Mouse (Mus musculus): Measurements from ENCODE around the gene Rnf111. TPM values are rescaled to one million over a fixed set of nuclear protein-coding genes. Genes with fewer than 3 reads are reported as not detected.

Rnf111 gene
- polyA plus RNA-seq, 1 experiment from 2014 or later, result 27.7 TPM

DNA sequence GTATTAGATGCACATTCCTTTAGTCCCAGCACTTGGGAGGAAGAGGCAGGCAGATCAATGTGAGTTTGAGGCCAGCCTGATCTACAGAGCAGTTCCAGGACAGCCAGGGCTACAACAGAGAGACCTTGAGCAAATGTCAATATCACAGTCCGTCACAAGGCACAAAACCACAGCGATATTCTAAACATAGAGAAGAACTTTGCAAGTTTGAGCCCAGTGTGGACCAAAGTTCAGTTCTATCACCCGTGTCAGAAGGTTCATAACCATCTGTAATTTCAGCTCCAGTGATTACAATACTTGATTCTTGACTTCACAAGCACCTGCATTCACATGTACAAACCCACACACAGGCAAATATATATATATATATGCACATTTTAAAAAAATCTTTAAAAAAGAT, 17.1 kb upstream of the Rnf111 start:
- WGBS, result 87% methylated on average over 3 of the region's 3 CpGs
- H3K4me3 ChIP-seq, result no peak overlapping the region
- H3K9me3 ChIP-seq, result no peaks in the 10 kb centered on the region
- H3K27me3 ChIP-seq (ENCODE audit: poor library complexity, severe bottlenecking), result no peaks in the 10 kb centered on the region
- H3K27ac ChIP-seq, result no peak overlapping the region
- DNase-seq (ENCODE audit: extremely low spot score, low spot score), result no peak
- H3K4me1 ChIP-seq, result no peaks in the 10 kb centered on the region
- no peaks in the 10 kb centered on the region for H3K36me3 ChIP-seq (replicated peaks)

DNA sequence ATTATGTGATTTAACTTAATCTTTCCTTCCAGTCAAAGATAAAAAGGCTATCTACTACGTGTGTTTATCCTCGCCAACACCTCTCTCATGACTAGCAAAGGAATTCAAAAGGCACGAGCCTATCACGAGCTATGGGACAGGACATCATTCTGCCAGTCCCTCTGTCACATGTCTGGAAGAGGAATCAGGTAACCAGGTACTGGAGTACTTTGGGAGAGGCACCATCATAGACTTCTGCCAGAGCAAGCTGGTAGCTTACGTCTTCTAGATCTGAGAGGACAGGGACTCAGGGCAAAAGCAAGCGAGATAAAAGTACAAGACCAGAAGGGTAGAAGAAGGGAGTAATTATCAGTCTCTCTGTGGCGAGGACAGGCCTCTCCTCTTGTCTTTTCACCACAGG, 8.2 kb upstream of the Rnf111 start:
- no peaks in the 10 kb centered on the region for H3K36me3 ChIP-seq (replicated peaks)
- no peak overlapping the region for H3K27ac ChIP-seq
- H3K9me3 ChIP-seq, result no peaks in the 10 kb centered on the region
- 84% methylated on average over 7 of the region's 7 CpGs for WGBS
- H3K4me3 ChIP-seq, result no peak overlapping the region
- H3K4me1 ChIP-seq, result no peaks in the 10 kb centered on the region
- H3K27me3 ChIP-seq (ENCODE audit: poor library complexity, severe bottlenecking), result no peaks in the 10 kb centered on the region
- no peak for DNase-seq (ENCODE audit: extremely low spot score, low spot score)

DNA sequence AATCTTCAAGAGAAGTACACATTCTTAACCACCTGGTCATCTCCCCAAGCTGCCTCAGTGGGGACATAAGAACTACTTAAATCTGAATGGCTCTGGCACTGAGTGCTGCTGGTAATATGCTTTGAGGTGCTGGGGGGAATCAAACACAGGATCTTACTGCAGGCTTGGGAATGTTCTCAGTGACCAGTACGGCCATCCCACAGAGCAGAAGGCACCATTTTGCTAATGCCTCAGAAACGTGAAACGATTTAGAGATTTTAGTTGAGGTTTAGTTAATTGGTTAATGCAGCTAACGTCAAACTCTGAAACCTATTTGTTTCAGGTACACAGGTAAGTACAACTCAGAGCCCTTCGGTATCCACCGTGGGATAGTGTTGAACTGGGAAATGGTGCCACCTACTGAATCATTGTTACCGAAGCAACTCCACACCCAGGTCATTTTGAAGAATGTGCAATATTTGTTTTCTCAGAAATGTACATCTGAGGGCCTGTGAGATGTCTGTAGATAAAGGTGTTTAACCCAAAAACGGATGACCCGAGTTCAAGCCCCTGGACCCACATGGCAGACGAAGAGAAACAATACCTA, 7.6 kb upstream of the Rnf111 start:
- Histone ChIP-seq H3K4me1 (no peaks in the 10 kb centered on the region), H3K9me3 (no peaks in the 10 kb centered on the region), H3K27ac (no peak overlapping the region), H3K36me3 (replicated peaks) (no peaks in the 10 kb centered on the region), H3K4me3 (no peak overlapping the region), H3K27me3 (ENCODE audit: poor library complexity, severe bottlenecking) (no peaks in the 10 kb centered on the region)
- 65% methylated on average over 10 of the region's 10 CpGs for WGBS
- no peak for DNase-seq (ENCODE audit: extremely low spot score, low spot score)

DNA sequence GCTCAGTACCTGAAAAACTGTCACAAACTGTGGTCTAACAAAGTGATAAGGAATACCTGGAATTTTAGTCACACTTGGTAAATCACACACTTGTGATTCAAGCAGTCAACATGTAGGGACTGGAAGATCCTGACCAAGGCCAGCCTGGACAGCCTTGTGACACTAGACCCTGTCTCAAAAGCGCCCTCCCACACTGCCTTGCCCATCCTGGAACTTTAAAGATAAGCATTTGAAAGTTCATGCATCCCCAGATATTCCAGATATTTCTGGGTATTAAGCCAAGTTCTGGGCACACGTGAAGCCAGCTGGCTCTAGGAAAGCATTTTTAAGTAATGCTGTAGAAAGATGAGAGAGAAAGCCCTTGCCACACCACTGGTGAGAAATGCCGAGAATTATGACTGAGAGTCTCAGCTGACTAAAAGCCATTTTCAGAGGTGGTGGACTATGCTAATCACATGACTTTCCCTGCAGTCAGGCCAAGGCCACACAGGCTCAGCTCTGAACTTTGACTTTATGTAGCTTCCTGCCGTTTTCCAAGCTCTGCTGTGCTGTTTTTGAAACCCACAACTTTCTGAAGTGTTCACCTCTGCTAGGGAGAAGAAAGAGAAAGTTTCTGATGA, 6.5 kb upstream of the Rnf111 start:
- Histone ChIP-seq H3K9me3 (no peaks in the 10 kb centered on the region), H3K4me1 (no peaks in the 10 kb centered on the region), H3K36me3 (replicated peaks) (no peaks in the 10 kb centered on the region), H3K4me3 (no peak overlapping the region), H3K27me3 (ENCODE audit: poor library complexity, severe bottlenecking) (no peaks in the 10 kb centered on the region), H3K27ac (no peak overlapping the region)
- DNase-seq (ENCODE audit: extremely low spot score, low spot score), result no peak
- 87% methylated on average over 4 of the region's 4 CpGs for WGBS

DNA sequence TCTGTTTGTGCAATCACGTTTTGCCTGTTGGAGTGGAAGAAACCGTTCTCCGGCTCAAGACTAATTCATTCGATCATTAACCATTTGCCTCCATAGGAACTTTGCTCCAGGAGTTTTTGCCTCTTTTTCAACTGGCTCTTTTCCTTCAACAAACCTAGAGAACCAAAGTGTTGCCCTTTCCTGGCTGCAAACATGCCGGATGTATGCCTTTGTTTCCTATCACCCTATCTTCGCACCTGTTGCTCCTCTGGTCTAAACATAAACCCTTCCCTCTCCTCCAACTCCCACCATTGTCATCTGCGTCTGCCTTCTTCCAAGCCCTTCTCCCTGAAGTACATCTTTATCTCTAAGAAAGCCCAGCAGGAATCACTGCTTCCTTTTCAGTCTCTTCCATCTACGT, 3.3 kb upstream of the Rnf111 start:
- 80% methylated on average over 8 of the region's 8 CpGs for WGBS
- Histone ChIP-seq H3K9me3 (no peaks in the 10 kb centered on the region), H3K36me3 (replicated peaks) (no peaks in the 10 kb centered on the region)

DNA sequence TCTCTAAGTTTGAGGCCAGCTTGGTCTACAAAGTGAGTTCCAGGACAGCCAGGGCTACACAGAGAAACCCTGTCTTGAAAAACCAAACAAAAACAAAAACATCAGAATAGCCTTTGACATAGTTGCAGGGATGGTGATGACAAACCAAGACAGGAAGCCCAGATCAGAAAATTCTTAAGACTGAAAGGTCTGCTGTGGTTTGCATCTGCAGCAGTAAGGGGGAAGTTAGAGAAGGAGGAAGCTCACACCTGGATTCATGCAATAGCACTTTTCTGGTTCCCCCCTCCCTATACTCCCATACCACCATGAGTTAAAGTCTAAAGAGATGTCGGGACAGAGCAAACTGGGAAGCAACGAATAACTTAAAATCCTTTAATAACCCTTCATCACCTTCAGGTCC, 2.7 kb upstream of the Rnf111 start:
- H3K27me3 ChIP-seq (ENCODE audit: poor library complexity, severe bottlenecking), result no peaks in the 10 kb centered on the region
- H3K4me1 ChIP-seq, result peaks cover 15% of the 10 kb centered on the region
- H3K27ac ChIP-seq, result no peak overlapping the region
- no peak overlapping the region for H3K4me3 ChIP-seq
- H3K9me3 ChIP-seq, result no peaks in the 10 kb centered on the region
- DNase-seq (ENCODE audit: extremely low spot score, low spot score), result no peak
- peaks cover 3% of the 10 kb centered on the region for H3K36me3 ChIP-seq (replicated peaks)
- 82% methylated on average over 2 of the region's 2 CpGs for WGBS

More for the DNA sequence above, 3.3 kb upstream of the Rnf111 start:
- Histone ChIP-seq H3K27me3 (ENCODE audit: poor library complexity, severe bottlenecking) (no peaks in the 10 kb centered on the region), H3K27ac (no peak overlapping the region), H3K4me1 (peaks cover 13% of the 10 kb centered on the region), H3K4me3 (no peak overlapping the region)
- no peak for DNase-seq (ENCODE audit: extremely low spot score, low spot score)

DNA sequence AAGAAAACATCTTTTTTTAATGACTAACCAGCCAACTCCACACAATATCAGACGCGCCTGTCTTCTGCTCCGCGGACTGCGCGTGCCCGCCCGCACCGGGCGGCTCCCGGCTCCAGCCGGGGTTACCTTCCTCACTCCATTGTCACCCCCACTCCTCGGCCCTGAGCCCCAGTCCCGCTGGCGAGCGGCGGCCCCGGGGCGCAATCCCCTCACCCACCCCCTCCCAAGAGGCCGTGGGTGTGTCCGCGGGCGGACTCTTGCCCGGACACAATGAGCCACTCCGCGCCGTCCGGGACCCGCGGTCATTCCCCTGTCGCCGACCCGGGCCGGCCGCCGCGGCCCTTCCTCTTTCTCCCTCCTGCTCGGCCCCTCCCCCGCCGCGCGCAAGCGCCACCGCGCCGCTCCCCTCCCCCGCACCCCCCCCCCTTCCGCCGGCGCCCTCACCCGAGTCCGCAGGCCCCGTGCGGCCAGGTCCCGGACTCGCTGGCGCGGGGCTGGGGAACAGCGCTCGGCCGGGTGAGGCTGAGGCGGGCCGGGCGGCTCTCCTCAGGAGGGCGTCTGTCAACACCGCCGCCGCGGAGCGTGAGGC, 416 bp downstream of the Rnf111 start:
- Histone ChIP-seq H3K4me3 (peak overlapping the region; percentile 98), H3K27me3 (ENCODE audit: poor library complexity, severe bottlenecking) (no peaks in the 10 kb centered on the region), H3K4me1 (peaks cover 15% of the 10 kb centered on the region), H3K36me3 (replicated peaks) (peaks cover 25% of the 10 kb centered on the region), H3K27ac (peak overlapping the region; percentile 99), H3K9me3 (no peaks in the 10 kb centered on the region)
- DNase-seq (ENCODE audit: extremely low spot score, low spot score), result peak; percentile 69
- 0% methylated on average over 52 of the region's 70 CpGs for WGBS

DNA sequence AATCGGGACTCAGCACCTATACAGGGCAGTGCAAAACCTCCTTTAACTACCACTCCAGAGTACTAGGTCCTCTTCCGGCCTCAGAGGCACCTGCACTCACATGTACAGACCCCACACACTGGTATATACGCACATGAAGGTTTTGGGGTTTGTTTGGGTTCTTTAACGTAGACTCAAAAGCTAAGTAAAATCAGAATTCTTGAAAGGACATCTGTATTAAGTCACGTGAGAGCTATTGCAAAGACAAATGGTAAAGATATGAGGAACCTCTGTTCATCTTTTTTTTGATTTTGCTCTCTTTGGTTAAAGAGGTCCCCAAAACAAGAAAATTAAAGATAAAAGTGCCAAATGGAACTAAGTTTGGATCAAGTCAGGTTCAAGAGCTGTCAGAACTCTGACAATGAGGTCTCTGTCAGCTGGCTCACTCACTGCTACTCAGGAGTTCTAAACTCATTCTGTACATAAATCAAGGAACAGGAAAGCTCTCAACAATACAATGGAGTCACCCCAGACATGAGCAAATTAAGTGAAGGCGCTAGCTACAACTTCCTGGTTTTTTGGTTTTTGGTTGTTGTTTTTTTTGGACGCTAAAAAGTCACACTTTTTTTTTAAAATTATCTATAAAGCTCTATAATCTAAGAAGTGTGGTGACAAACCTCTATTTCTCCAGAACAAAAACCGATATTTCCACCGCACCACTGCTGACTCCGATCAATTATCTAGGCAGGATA, 1.1 kb downstream of the Rnf111 start:
- H3K27me3 ChIP-seq (ENCODE audit: poor library complexity, severe bottlenecking), result no peaks in the 10 kb centered on the region
- H3K4me3 ChIP-seq, result peak overlapping the region; percentile 98
- no peak for DNase-seq (ENCODE audit: extremely low spot score, low spot score)
- H3K9me3 ChIP-seq, result no peaks in the 10 kb centered on the region
- H3K36me3 ChIP-seq (replicated peaks), result peaks cover 31% of the 10 kb centered on the region
- 46% methylated on average over 10 of the region's 10 CpGs for WGBS
- H3K27ac ChIP-seq, result peak overlapping the region; percentile 99
- H3K4me1 ChIP-seq, result peaks cover 15% of the 10 kb centered on the region

DNA sequence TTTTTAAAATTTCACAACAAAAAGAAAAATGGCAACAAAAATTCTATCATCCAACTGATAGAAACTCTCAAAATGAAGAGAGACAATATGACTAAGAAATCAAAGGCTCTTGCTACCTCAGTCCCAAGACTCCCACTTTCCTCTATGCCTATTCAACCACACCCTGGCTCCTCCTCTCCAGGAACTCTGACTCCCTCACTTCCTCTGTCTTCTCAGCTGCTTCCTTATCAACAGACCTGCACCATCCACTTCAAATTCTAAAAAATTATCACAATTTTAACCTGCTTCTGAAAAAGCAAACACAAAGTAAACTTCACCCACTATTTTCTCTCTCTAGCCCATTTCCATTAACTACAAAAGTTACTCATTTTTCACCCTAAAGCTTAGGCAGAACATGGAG, 6.5 kb downstream of the Rnf111 start:
- Histone ChIP-seq H3K27me3 (ENCODE audit: poor library complexity, severe bottlenecking) (no peaks in the 10 kb centered on the region), H3K36me3 (replicated peaks) (peaks cover 72% of the 10 kb centered on the region), H3K4me1 (peaks cover 3% of the 10 kb centered on the region), H3K9me3 (no peaks in the 10 kb centered on the region), H3K27ac (no peak overlapping the region), H3K4me3 (no peak overlapping the region)
- no peak for DNase-seq (ENCODE audit: extremely low spot score, low spot score)

DNA sequence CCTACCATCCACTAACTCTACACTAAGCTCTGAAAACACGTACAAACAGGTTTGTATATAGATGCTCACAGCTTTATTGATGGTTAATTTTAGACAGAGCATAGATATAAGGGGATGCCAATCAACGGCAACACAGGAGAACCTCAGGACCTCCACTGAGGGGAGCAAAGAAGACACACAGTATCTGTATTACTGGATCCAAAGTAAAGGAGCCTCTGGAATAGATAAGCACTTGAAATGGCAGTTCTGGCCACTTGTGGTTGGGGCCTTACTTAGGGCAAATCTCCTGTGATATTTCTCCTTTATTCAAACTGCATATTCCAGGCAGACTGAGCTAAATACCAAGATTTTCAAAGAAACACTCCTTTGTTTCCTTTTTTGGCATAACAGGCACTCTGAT, 10.5 kb downstream of the Rnf111 start:
- Histone ChIP-seq H3K9me3 (no peaks in the 10 kb centered on the region), H3K36me3 (replicated peaks) (peaks cover 83% of the 10 kb centered on the region), H3K27me3 (ENCODE audit: poor library complexity, severe bottlenecking) (no peaks in the 10 kb centered on the region), H3K27ac (no peak overlapping the region), H3K4me3 (no peak overlapping the region), H3K4me1 (no peaks in the 10 kb centered on the region)
- 97% methylated on average over 2 of the region's 2 CpGs for WGBS
- no peak for DNase-seq (ENCODE audit: extremely low spot score, low spot score)

DNA sequence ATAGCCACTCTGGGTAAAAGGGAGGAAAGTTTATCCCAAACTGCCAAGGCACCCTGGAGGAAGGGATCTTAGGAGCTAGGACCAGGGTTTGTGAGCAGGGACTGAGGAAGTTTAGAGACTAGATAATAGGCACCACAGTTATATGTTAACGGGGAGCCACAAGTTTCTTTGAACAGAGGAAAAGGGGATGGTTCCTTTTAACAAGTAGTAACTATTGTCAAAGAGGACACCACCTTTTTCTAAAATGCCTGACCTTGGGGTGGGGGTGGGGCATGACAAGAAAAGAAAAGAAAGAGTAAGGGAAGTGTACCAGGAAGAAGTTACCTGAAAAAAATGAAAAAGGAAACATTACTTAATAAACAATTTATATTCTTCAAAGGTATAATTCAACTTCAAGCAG, 12.3 kb downstream of the Rnf111 start:
- no peaks in the 10 kb centered on the region for H3K9me3 ChIP-seq

DNA sequence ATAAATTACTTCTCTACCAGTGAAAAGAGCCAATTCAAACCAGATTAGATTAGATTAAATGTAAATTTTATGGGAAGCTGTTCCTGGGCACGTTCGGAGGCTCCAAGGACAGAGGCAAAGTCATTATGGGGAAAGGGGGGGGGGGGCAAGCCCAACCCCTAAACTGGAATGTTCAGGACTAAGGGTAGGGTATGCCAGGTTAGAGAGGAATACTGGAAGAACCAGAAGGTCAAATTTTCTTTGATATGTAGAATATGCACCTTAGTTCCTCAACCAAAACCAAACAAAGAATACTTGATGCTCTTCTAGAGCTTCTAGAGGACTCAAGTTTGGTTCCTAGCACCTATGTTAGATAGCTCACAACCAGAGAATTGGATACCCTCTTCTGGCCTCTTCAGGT, 16.1 kb downstream of the Rnf111 start:
- no peak overlapping the region for H3K4me3 ChIP-seq
- DNase-seq (ENCODE audit: extremely low spot score, low spot score), result no peak
- 98% methylated on average over 2 of the region's 2 CpGs for WGBS
- no peak overlapping the region for H3K27ac ChIP-seq
- no peaks in the 10 kb centered on the region for H3K4me1 ChIP-seq
- H3K36me3 ChIP-seq (replicated peaks), result peaks cover 66% of the 10 kb centered on the region
- no peaks in the 10 kb centered on the region for H3K27me3 ChIP-seq (ENCODE audit: poor library complexity, severe bottlenecking)
- H3K9me3 ChIP-seq, result no peaks in the 10 kb centered on the region

More for the DNA sequence above, 12.3 kb downstream of the Rnf111 start:
- no peak overlapping the region for H3K27ac ChIP-seq
- H3K4me3 ChIP-seq, result no peak overlapping the region
- no peak for DNase-seq (ENCODE audit: extremely low spot score, low spot score)
- H3K27me3 ChIP-seq (ENCODE audit: poor library complexity, severe bottlenecking), result no peaks in the 10 kb centered on the region
- peaks cover 76% of the 10 kb centered on the region for H3K36me3 ChIP-seq (replicated peaks)
- H3K4me1 ChIP-seq, result no peaks in the 10 kb centered on the region
- 100% methylated on average over 1 of the region's 1 CpGs for WGBS

DNA sequence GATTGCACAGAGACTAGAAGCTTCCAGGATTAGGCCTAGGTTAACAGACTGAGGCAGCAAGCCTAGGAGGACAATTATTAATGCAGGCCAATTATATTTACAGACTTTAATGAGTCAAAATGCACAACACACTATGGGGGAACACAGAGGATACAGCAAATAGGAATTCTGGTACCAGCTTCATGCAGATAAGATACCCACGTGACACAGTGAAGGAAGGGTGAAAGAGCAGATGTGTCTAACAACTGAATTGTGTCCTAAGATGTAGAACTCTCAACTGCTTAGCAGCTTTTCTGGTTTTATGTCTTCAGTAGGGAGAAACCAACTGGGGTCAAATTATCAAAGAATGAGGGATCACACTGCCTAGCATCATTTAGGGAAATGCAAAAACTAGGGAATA, 17.7 kb downstream of the Rnf111 start:
- H3K9me3 ChIP-seq, result no peaks in the 10 kb centered on the region
- WGBS, result 88% methylated on average over 1 of the region's 1 CpGs
- DNase-seq (ENCODE audit: extremely low spot score, low spot score), result no peak
- H3K27ac ChIP-seq, result no peak overlapping the region
- H3K4me1 ChIP-seq, result no peaks in the 10 kb centered on the region
- H3K36me3 ChIP-seq (replicated peaks), result peaks cover 66% of the 10 kb centered on the region
- no peaks in the 10 kb centered on the region for H3K27me3 ChIP-seq (ENCODE audit: poor library complexity, severe bottlenecking)
- H3K4me3 ChIP-seq, result no peak overlapping the region
